Mouse (Mus musculus): ENCODE measurements around the gene Phlpp2. TPM values are rescaled to one million over a fixed set of nuclear protein-coding genes. Genes with fewer than 3 reads are reported as not detected.
"Not testable (repeated sequence)": the region's sequence is repeated elsewhere in the genome, so short reads cannot be mapped to it uniquely, and the experiment has no call there.

Gene Phlpp2
- total RNA-seq, 2 experiments from 2014 or later: 2.4 to 2.9 TPM

DNA sequence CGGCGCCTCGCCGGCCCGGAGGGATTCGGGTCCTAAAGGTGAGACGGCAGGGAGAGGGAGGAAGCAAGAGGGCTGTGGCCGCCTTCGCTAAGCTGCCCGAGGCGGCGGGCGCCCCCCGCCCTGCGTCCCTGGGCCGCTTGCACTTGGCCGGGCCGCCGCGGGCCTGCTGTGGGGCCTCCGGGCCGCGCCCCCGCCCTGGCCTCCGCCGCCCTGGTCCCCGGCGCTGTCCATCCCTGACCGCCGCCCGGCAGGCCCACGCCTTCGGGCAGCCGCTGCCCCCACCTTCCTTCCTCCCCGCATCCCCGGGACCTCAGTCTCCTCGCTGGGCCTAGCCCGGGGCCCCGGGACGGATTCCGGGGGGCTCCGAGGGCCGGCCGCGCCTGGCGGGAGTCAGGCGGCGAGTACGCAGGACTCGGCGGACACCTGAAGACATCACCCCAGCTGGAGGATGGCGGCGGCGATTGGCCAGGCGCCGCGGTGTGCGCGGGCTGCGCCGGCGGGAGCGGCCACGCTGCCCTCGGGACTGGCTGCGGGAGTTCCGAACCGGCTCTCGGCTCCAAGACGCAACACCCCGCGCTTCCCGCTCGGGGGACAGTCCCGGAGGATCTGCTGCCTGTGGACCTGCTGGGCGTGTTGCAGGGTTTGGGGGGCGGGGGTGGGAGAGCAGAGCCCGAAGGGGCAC, 479 bp downstream of the Phlpp2 start:
- intact Hi-C loops (cut with DNase I): no loop called here
- no peak for TF ChIP-seq CTCF (IDR thresholded peaks at IDR 0.05)
- peak overlapping the region; percentile 98 for H3K4me3 ChIP-seq
- peak overlapping the region; percentile 89 for H3K27ac ChIP-seq
- no peak for DNase-seq

DNA sequence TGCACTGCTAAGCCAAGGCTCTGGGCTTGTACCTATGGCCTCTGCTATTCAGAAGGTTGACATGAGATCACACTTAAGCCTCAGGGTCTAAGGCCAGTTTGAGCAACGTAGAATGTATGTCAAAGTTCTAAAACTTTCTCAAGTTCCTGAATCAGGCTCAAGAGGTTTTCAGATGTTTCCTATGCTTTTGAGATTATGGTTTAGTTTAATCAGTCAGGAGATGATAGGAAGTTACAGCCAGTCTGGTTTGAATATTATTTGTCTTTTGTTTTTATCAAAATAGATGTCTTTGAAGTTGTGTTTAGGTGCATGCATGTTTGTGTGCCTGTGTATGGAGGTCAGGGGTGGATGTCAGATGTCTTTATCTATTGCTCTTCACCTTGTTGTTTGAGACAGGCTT, 2.7 kb downstream of the Phlpp2 start:
- Histone ChIP-seq H3K27ac (no peak overlapping the region), H3K4me3 (no peak overlapping the region)
- intact Hi-C loops (cut with DNase I): no loop called here
- no peak for TF ChIP-seq CTCF (IDR thresholded peaks at IDR 0.05)
- DNase-seq: no peak

DNA sequence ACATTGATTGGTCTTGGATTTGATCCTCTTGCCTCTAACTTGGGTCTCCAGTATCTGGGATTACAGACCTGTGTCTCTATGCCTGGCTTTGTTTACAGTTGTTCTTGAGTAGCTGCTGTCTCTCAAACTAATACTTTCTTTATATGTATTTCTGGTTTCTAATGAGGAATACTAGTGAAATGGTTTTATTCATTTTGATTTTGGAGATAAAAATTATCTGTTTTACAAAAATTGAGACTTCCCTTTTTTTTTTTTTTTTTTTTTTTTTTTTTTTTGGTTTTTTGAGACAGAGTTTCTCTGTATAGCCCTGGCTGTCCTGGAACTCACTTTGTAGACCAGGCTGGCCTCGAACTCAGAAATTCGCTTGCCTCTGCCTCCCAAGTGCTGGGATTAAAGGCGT, 5.5 kb downstream of the Phlpp2 start:
- intact Hi-C loops (cut with DNase I); H3K4me3 ChIP-seq; H3K27ac ChIP-seq; DNase-seq: not testable (repeated sequence)

DNA sequence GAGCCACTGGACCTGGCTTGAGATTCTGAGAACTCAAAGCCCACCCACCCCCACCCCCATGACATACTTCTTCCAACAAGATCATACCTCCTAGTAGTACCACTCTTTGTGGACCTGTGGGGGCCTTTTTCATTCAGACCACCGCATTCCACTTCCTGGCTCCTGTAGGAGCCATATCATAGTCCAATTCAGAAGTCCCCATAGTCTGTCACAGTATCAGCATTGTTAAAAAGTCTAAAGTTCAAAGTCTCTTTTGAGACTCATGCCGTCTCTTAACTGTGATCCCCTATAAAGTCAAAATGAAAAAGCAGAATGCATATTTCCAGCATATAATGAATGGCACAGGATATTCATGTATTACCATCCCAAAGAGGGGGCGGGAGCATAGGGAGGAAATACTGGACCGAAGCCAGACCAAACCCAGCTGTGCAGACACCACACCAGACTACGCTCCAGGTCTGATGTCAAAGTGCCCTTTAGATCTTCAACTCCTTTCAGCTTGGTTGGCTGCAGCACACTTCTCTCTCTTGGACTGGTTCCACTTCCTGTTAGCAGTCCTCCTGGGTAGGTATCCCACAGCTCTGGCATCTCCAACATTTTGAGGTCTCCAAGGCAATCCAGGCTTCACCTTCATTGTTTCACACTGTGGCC, 11.8 kb downstream of the Phlpp2 start:
- intact Hi-C loops (cut with DNase I): no loop called here
- DNase-seq: no peak
- Histone ChIP-seq H3K4me3 (no peak overlapping the region), H3K27ac (no peak overlapping the region)
- no peak for TF ChIP-seq CTCF (IDR thresholded peaks at IDR 0.05)

DNA sequence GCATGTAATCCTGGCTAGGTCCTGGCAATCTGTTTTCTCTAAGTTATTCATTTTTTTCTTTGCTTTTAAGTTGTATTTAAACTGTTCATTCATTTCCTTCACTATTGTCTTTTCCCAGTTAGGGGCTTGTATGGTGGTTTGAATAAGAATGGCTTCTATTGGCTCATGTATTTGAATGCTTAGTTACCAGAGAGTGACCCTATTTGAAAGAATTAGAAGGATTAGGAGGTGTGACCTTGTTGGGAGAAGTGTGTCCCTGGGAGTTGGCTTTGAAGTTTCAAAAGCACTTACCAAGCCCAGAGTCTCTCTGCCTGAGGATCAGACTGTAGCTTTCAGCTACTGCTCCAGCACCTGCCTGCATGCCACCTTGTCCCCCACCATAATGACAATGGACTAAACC, 17.0 kb downstream of the Phlpp2 start:
- no peak for DNase-seq
- intact Hi-C loops (cut with DNase I): no loop called here
- H3K27ac ChIP-seq: no peak overlapping the region
- no peak overlapping the region for H3K4me3 ChIP-seq
- TF ChIP-seq CTCF (IDR thresholded peaks at IDR 0.05): no peak

DNA sequence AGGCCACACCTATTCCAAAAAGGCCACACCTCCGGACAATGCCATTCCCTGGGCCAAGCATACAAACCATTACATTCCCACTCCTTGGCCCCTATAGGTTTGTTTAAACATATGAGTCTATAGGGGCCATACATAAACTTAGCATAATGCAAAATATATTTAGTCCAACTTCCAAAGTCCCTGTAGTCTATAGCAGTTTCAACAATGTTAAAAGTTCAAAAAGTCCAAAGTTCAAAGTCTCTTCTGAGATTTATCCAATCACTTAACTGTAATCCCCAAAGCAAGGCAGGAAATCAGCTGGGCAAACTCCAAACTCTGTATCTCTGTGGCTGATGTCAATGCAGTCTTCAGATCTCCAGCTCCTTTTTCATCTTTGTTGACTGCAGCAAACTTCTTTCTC, 20.9 kb downstream of the Phlpp2 start:
- Histone ChIP-seq H3K4me3 (no peak overlapping the region), H3K27ac (no peak overlapping the region)
- intact Hi-C loops (cut with DNase I): no loop called here
- TF ChIP-seq CTCF (IDR thresholded peaks at IDR 0.05): no peak
- no peak for DNase-seq

DNA sequence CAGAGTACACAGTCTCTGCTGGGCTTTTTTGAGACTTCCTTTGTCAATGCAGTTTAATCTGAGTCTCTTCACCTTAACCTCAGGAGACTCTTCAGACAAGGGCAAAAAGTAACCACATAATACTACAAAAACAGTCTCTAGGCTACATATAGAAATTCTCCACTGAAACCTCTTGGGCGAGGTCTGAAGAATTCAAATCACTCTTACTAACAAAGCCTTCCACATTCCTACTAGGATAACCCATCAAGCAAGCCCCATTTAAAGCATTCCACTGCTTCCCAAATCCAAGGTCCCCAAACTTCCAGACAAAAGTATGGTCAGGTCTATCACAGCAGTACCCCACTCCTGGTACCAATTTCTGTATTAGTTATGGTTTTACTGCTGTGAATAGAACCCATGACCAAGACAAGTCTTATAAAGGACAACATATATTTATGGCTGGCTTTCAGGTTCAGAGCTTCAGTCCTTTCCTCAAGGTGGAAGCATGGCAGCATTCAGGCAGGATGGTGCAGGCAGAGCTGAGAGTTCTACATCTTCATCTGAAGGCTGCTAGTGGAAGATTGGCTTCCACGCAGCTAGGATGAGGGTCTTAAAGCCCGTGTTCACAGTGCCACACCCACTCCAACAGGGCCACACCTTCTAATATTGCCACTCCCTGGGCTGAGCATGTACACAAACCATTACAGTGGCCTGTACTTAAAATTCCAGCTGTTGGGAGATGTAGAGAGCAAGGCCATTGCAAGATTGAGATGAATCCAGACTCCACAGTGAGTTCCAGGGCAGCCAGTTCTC, 22.6 kb downstream of the Phlpp2 start:
- no peak for TF ChIP-seq CTCF (IDR thresholded peaks at IDR 0.05)
- Histone ChIP-seq H3K27ac (no peak overlapping the region), H3K4me3 (no peak overlapping the region)
- DNase-seq: no peak
- intact Hi-C loops (cut with DNase I): no loop called here

DNA sequence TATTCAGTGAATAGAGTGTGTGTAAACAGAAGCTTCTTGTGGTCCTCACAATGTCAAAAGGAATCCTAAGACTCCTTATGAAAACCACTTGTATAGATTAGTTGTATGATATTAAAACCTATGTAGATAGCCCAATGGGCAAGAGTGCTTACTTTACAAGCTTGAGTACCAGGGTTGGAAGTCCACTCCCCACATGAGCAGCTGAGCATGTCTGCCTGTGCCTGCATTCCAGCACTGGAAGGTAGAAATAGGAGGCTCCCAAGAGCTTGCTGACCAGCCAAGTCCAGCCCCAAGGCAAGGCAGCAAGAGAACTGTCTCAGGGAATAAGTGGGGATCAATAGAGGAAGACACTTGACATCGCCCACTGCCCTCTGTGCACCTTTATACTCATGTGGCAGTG, 26.3 kb downstream of the Phlpp2 start:
- no peak for TF ChIP-seq CTCF (IDR thresholded peaks at IDR 0.05)
- no peak overlapping the region for H3K27ac ChIP-seq
- no peak overlapping the region for H3K4me3 ChIP-seq
- no peak for DNase-seq
- intact Hi-C loops (cut with DNase I): no loop called here

DNA sequence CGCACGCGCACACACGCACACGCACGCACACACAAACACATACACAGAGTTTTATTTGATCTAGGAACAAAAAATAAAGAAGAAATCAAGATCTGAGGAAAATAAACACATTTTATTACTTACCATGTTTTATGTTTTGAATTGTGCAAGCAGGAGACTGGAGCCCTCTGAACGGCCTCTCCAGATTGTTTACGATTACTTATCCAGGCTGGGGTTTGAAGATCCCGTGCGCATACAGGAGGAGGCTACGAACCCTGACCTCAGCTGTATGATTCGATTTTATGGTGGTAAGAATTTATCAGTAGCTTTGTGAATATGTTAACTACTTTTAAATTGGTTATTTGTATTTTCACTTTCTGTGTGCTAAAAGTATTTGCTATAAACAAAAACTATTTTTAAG, 27.0 kb downstream of the Phlpp2 start:
- no peak overlapping the region for H3K4me3 ChIP-seq
- no peak for DNase-seq
- intact Hi-C loops (cut with DNase I): no loop called here
- no peak overlapping the region for H3K27ac ChIP-seq
- TF ChIP-seq CTCF (IDR thresholded peaks at IDR 0.05): no peak

DNA sequence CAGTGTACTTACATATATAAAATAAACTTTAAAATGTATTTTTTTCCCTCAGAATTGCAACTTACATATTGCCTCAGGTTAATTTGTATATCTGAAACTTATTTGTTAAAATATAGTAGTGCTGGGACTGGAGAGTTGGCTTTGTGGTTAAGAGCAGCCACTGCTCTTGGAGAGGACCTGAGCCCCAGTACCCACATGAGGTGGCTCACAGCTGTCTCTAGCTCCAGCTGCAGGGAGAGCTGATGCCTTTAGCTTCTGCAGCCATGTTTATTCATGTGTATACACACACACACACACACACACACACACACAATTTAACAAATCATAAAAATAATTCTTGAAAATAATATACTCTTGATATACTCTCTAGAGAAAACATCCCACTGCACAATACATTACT, 34.0 kb downstream of the Phlpp2 start:
- peak; percentile 5; the same call in 1 of the 2 replicates for TF ChIP-seq CTCF (IDR thresholded peaks at IDR 0.05)
- Histone ChIP-seq H3K4me3 (no peak overlapping the region), H3K27ac (no peak overlapping the region)
- DNase-seq: no peak
- intact Hi-C loops (cut with DNase I): no loop called here

DNA sequence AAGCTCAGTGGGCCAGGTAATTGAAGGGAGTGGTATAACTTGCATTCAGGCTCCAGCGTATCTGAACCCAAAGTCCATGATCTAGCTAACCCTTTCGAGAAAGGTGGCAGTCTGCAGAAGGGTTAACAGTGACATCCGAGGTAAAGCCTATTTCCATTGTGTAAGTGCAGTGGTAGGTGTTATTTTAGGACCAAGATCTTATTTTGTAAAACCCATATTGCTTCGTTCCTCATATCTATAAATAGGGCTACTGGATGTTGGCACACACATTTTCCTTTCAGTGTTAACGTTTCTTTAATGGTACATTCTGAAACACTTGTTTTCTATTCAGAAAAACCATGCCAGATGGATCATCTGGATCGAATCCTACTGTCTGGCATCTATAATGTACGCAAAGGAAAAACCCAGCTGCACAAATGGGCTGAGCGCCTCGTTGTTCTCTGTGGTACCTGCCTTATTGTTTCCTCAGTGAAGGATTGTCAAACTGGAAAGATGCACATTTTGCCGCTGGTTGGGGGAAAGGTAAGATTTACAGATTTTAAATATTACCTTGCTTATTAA, 35.6 kb downstream of the Phlpp2 start:
- intact Hi-C loops (cut with DNase I): no loop called here
- TF ChIP-seq CTCF (IDR thresholded peaks at IDR 0.05): no peak
- no peak for DNase-seq
- no peak overlapping the region for H3K4me3 ChIP-seq
- H3K27ac ChIP-seq: no peak overlapping the region

DNA sequence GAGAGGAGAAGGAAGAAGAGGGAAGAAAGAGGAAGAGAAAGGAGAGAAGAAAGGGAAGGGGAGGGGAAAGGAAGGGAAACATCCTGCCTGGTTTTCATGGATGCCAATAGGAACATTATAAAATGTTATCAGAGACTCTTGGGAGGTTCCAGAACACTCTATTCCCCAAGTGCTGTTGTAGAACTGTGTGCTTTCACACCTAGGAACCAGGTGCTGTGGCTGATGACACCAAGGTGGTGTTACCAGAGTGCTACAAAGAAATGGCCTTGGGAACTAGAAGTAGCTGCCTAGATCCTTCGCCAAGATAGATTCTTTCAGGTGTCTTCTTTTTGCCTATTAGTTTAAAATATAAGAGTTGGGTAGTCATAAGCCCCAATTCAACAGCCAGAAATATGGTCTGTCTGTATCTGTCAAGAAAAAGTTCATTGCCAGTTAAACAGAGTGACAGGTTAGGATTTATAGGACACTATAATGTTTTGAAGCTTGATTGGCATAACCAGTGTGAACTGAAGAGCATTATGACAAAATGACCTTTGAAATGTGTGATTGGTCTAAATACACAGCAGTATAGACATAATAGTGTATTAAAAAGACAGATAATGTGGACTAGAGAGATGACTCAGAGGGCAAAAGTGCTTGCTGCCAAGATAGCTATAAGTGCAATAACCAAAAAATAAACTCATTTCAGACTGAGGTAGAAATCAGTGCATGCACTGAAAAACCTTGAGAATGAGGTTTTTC, 36.8 kb downstream of the Phlpp2 start:
- H3K27ac ChIP-seq: no peak overlapping the region
- H3K4me3 ChIP-seq: no peak overlapping the region
- intact Hi-C loops (cut with DNase I): no loop called here
- DNase-seq: no peak
- TF ChIP-seq CTCF (IDR thresholded peaks at IDR 0.05): no peak

All from gastrocnemius, adult 2 months (tissue).